ENCODE assay signal across 9 mouse cellular contexts in genomic region chr13:99450766-99451165, GRCm38 (mm10).
A peak's percentile ranks its signal among the peaks of the same experiment; 100 is the strongest.
DNase-seq lines count a peak whose midpoint lies in the region; TF ChIP-seq lines count a peak whose summit lies in the region.
"Had no signal": no experiment of that assay in that cellular context is flagged by ENCODE, and none has a peak within 500 bp of the region (broad histone marks: within the 10 kb centered on the region; RNA-seq: fewer than 3 reads in every experiment).

No protein-coding gene starts in this region.

- intact Hi-C loops in heart, postnatal 25 days (cut with DNase I), result no loop called here

- TF ChIP-seq POLR2A in brain, embryonic 14.5 days (IDR thresholded peaks at IDR 0.05; ENCODE audit: borderline replicate concordance, extremely low read depth, insufficient read depth, insufficient read length, poor library complexity, severe bottlenecking), result no peak

- no peak for TF ChIP-seq CTCF in brain, embryonic 14.5 days (IDR thresholded peaks at IDR 0.05; ENCODE audit: borderline replicate concordance, extremely low read depth, insufficient read depth, insufficient read length)

- DNase-seq in kidney, postnatal 4 days, result peak; percentile 20 to 35
- DNase-seq in kidney, postnatal 36 days, result no peak
- peak; percentile 76 for DNase-seq in brain, embryonic 14.5 days (ENCODE audit: low read depth)
- peak; percentile 86 for DNase-seq in cerebellum, adult 8-10 months
- DNase-seq in heart, postnatal 25 days (ENCODE audit: low spot score), result peak; percentile 25
- no peak for DNase-seq in thymus, postnatal 14 days
- no peak for DNase-seq in spleen, adult 12 weeks (ENCODE audit: low spot score)
- DNase-seq: kidney, postnatal 25 days; liver, embryonic 13.5 days had no signal

Comparison
In these comparisons a context has a peak if more than half of its experiments do, and no peak if none do; other contexts are left out.
1. DNase-seq: peak in kidney, postnatal 4 days (2 of 2), brain, embryonic 14.5 days (single experiment), cerebellum, adult 8-10 months (single experiment) and heart, postnatal 25 days (single experiment); none in kidney, postnatal 36 days (0 of 2), thymus, postnatal 14 days (single experiment) and spleen, adult 12 weeks (single experiment).